Mouse (Mus musculus): ENCODE measurements at regions not wholly inside any gene's neighbourhood (a gene's known extent, or its start where the extent isn't known, plus 50 kb on each side); places are given as distances from the start of the nearest gene placed in this dataset.
"Not testable (repeated sequence)": the region's sequence is repeated elsewhere in the genome, so short reads cannot be mapped to it uniquely, and the experiment has no call there.

- no peak for DNase-seq (ENCODE audit: low spot score)
- no peak overlapping the region for H3K27ac ChIP-seq
- no peaks in the 10 kb centered on the region for H3K36me3 ChIP-seq
- no peak overlapping the region for H3K4me3 ChIP-seq
- H3K9me3 ChIP-seq, result no peaks in the 10 kb centered on the region
- 91% methylated on average over 7 of the region's 7 CpGs for WGBS
- no peaks in the 10 kb centered on the region for H3K27me3 ChIP-seq (ENCODE audit: insufficient read depth, poor library complexity, severe bottlenecking)
- H3K4me1 ChIP-seq, result no peaks in the 10 kb centered on the region
Measured at GRCm38 (mm10) chr16:73561216-73561615, 850.4 kb downstream of the Robo2 start.

GRCm38 (mm10) chr16:73556940-73557339, 854.7 kb downstream of the Robo2 start:
- 79% methylated on average over 4 of the region's 4 CpGs for WGBS
- H3K27ac ChIP-seq, result no peak overlapping the region
- DNase-seq (ENCODE audit: low spot score), result no peak
- H3K4me3 ChIP-seq, result no peak overlapping the region
- no peaks in the 10 kb centered on the region for H3K27me3 ChIP-seq (ENCODE audit: insufficient read depth, poor library complexity, severe bottlenecking)
- H3K9me3 ChIP-seq, result no peaks in the 10 kb centered on the region
- no peaks in the 10 kb centered on the region for H3K4me1 ChIP-seq
- no peaks in the 10 kb centered on the region for H3K36me3 ChIP-seq

- Histone ChIP-seq H3K4me1 (no peaks in the 10 kb centered on the region), H3K9me3 (no peaks in the 10 kb centered on the region), H3K36me3 (no peaks in the 10 kb centered on the region), H3K27me3 (ENCODE audit: insufficient read depth, poor library complexity, severe bottlenecking) (no peaks in the 10 kb centered on the region), H3K4me3 (no peak overlapping the region), H3K27ac (no peak overlapping the region)
- 85% methylated on average over 3 of the region's 3 CpGs for WGBS
- DNase-seq (ENCODE audit: low spot score), result no peak
Measured at GRCm38 (mm10) chr16:73543651-73544050, 868.0 kb downstream of the Robo2 start.

GRCm38 (mm10) chr16:73538040-73538439, 873.6 kb downstream of the Robo2 start:
- no peaks in the 10 kb centered on the region for H3K4me1 ChIP-seq
- DNase-seq (ENCODE audit: low spot score), result no peak
- H3K4me3 ChIP-seq, result no peak overlapping the region
- no peaks in the 10 kb centered on the region for H3K9me3 ChIP-seq
- no peak overlapping the region for H3K27ac ChIP-seq
- WGBS, result 95% methylated on average over 7 of the region's 7 CpGs
- H3K36me3 ChIP-seq, result no peaks in the 10 kb centered on the region
- no peaks in the 10 kb centered on the region for H3K27me3 ChIP-seq (ENCODE audit: insufficient read depth, poor library complexity, severe bottlenecking)

GRCm38 (mm10) chr16:73537541-73537940, 874.1 kb downstream of the Robo2 start:
- no peaks in the 10 kb centered on the region for H3K9me3 ChIP-seq

GRCm38 (mm10) chr16:73530191-73530590, 881.4 kb downstream of the Robo2 start:
- Histone ChIP-seq H3K36me3 (no peaks in the 10 kb centered on the region), H3K4me3 (no peak overlapping the region), H3K4me1 (no peaks in the 10 kb centered on the region), H3K9me3 (no peaks in the 10 kb centered on the region), H3K27ac (no peak overlapping the region), H3K27me3 (ENCODE audit: insufficient read depth, poor library complexity, severe bottlenecking) (no peaks in the 10 kb centered on the region)
- DNase-seq (ENCODE audit: low spot score), result no peak
- 76% methylated on average over 10 of the region's 10 CpGs for WGBS

More at GRCm38 (mm10) chr16:73537541-73537940, 874.1 kb downstream of the Robo2 start:
- no peaks in the 10 kb centered on the region for H3K36me3 ChIP-seq
- no peak for DNase-seq (ENCODE audit: low spot score)
- no peaks in the 10 kb centered on the region for H3K4me1 ChIP-seq
- 86% methylated on average over 7 of the region's 7 CpGs for WGBS
- H3K27ac ChIP-seq, result no peak overlapping the region
- no peaks in the 10 kb centered on the region for H3K27me3 ChIP-seq (ENCODE audit: insufficient read depth, poor library complexity, severe bottlenecking)
- no peak overlapping the region for H3K4me3 ChIP-seq

- not testable (repeated sequence) for H3K9me3 ChIP-seq; H3K4me3 ChIP-seq; H3K4me1 ChIP-seq; H3K27ac ChIP-seq; H3K27me3 ChIP-seq (ENCODE audit: insufficient read depth, poor library complexity, severe bottlenecking); DNase-seq (ENCODE audit: low spot score); H3K36me3 ChIP-seq
- 75% methylated on average over 3 of the region's 3 CpGs for WGBS
Measured at GRCm38 (mm10) chr16:73522931-73523330, 888.7 kb downstream of the Robo2 start.

- no peak for DNase-seq (ENCODE audit: low spot score)
- no peaks in the 10 kb centered on the region for H3K4me1 ChIP-seq
- H3K27me3 ChIP-seq (ENCODE audit: insufficient read depth, poor library complexity, severe bottlenecking), result no peaks in the 10 kb centered on the region
- no peaks in the 10 kb centered on the region for H3K36me3 ChIP-seq
- no peaks in the 10 kb centered on the region for H3K9me3 ChIP-seq
- H3K27ac ChIP-seq, result no peak overlapping the region
- H3K4me3 ChIP-seq, result no peak overlapping the region
Measured at GRCm38 (mm10) chr16:73504759-73505158, 906.9 kb downstream of the Robo2 start.

GRCm38 (mm10) chr16:73498636-73499208, 912.9 kb downstream of the Robo2 start:
- Histone ChIP-seq H3K27ac (no peak overlapping the region), H3K4me3 (no peak overlapping the region), H3K27me3 (ENCODE audit: insufficient read depth, poor library complexity, severe bottlenecking) (no peaks in the 10 kb centered on the region), H3K4me1 (no peaks in the 10 kb centered on the region), H3K9me3 (no peaks in the 10 kb centered on the region), H3K36me3 (no peaks in the 10 kb centered on the region)
- WGBS, result 74% methylated on average over 1 of the region's 1 CpGs
- no peak for DNase-seq (ENCODE audit: low spot score)

GRCm38 (mm10) chr16:73483214-73483856, 928.3 kb downstream of the Robo2 start:
- Histone ChIP-seq H3K4me3 (no peak overlapping the region), H3K9me3 (no peaks in the 10 kb centered on the region), H3K4me1 (no peaks in the 10 kb centered on the region), H3K27ac (no peak overlapping the region), H3K36me3 (no peaks in the 10 kb centered on the region), H3K27me3 (ENCODE audit: insufficient read depth, poor library complexity, severe bottlenecking) (no peaks in the 10 kb centered on the region)
- 84% methylated on average over 2 of the region's 2 CpGs for WGBS
- no peak for DNase-seq (ENCODE audit: low spot score)

- Histone ChIP-seq H3K27me3 (ENCODE audit: insufficient read depth, poor library complexity, severe bottlenecking) (no peaks in the 10 kb centered on the region), H3K27ac (no peak overlapping the region), H3K9me3 (no peaks in the 10 kb centered on the region), H3K36me3 (no peaks in the 10 kb centered on the region), H3K4me1 (no peaks in the 10 kb centered on the region), H3K4me3 (no peak overlapping the region)
- no peak for DNase-seq (ENCODE audit: low spot score)
- 38% methylated on average over 6 of the region's 6 CpGs for WGBS
Measured at GRCm38 (mm10) chr16:73482176-73482575, 929.4 kb downstream of the Robo2 start.

GRCm38 (mm10) chr16:73473502-73473901, 938.1 kb downstream of the Robo2 start:
- Histone ChIP-seq H3K4me3 (no peak overlapping the region), H3K4me1 (no peaks in the 10 kb centered on the region), H3K27ac (no peak overlapping the region), H3K36me3 (no peaks in the 10 kb centered on the region), H3K9me3 (no peaks in the 10 kb centered on the region), H3K27me3 (ENCODE audit: insufficient read depth, poor library complexity, severe bottlenecking) (no peaks in the 10 kb centered on the region)
- DNase-seq (ENCODE audit: low spot score), result no peak
- WGBS, result 72% methylated on average over 2 of the region's 2 CpGs

- Histone ChIP-seq H3K27ac (no peak overlapping the region), H3K4me1 (no peaks in the 10 kb centered on the region), H3K27me3 (ENCODE audit: insufficient read depth, poor library complexity, severe bottlenecking) (no peaks in the 10 kb centered on the region), H3K36me3 (no peaks in the 10 kb centered on the region), H3K4me3 (no peak overlapping the region), H3K9me3 (no peaks in the 10 kb centered on the region)
- DNase-seq (ENCODE audit: low spot score), result no peak
- WGBS, result 71% methylated on average over 5 of the region's 5 CpGs
Measured at GRCm38 (mm10) chr16:73471547-73471946, 940.1 kb downstream of the Robo2 start.

GRCm38 (mm10) chr16:73470535-73470934, 941.1 kb downstream of the Robo2 start:
- Histone ChIP-seq H3K36me3 (no peaks in the 10 kb centered on the region), H3K9me3 (no peaks in the 10 kb centered on the region), H3K4me1 (no peaks in the 10 kb centered on the region), H3K4me3 (no peak overlapping the region), H3K27me3 (ENCODE audit: insufficient read depth, poor library complexity, severe bottlenecking) (no peaks in the 10 kb centered on the region), H3K27ac (no peak overlapping the region)
- DNase-seq (ENCODE audit: low spot score), result no peak
- WGBS, result 54% methylated on average over 4 of the region's 4 CpGs
